Mouse (Mus musculus) neural tube, postnatal 0 days (tissue): ENCODE results near the gene Fam198b. TPM values are rescaled to one million over a fixed set of nuclear protein-coding genes. Genes with fewer than 3 reads are reported as not detected.

Experiments
- polyA plus RNA-seq: library from polyadenylated mRNA; unstranded; fragments of >200 nt; fragmentation: Nextera tagmentation; extraction: Ambion mirVana; gene quantifications from 2 replicates; pipeline ENCODE4 v1.2.1, GENCODE M21; 2015

The Fam198b gene
- 6.8 and 7.6 TPM in 2 replicates for polyA plus RNA-seq

GRCm38 (mm10) chr3:79884305-79884704 lies at the start of gene Fam198b:
TSS of gene Fam198b (plus strand) at chr3:79884533.

GRCm38 (mm10) chr3:79852654-79853166 lies 31.6 kb upstream of the Fam198b start, which contains the start of gene Tmem144:
TSS of gene Tmem144 (minus strand) at chr3:79852773.

Other genes starting within 250 kb of the Fam198b start
- 0.43 and 0.51 TPM in 2 replicates for gene Rxfp1, start 146.7 kb upstream of the Fam198b start, polyA plus RNA-seq
- gene Tmem144, start 31.8 kb upstream of the Fam198b start, polyA plus RNA-seq: 5.2 and 5.3 TPM in 2 replicates